Mouse (Mus musculus): ENCODE data around the gene Itpka. TPM values are rescaled to one million over a fixed set of nuclear protein-coding genes. Genes with fewer than 3 reads are reported as not detected.

The Itpka gene
- polyA plus RNA-seq (2014; fragmentation: Illumina TruSeq; extraction: RNeasy Lipid Tissue Mini Kit (QIAGEN cat#74804); ENCODE audit: low read depth, low replicate concordance) = 0.59 TPM

GRCm38 (mm10) chr2:119741581-119742411 is at the start of gene Itpka:
TSS of gene Itpka (plus strand) at chr2:119742337.

DNA sequence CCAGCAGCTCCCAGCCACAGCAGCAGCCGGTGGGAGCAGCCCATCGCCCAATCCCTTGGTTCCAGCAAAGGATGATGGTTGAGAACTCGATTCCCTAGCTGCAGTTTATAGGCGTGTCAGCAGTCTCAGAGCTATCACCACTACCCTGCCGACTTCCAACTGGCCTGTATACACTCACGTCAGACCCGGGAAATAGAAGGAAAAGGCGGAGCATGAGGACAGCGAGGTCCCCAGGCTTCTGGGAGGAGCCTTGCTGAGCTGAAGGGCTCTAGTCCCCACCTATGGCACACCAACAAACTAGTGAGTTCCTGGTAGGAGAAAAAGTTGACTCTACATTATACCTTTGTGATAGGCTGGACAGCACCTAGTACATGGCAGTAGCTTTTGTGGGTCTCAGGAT is 18.1 kb downstream of the Itpka start, which contains the start of gene Ltk:
TSS of gene Ltk (minus strand) at position 181 of the 400 bp plus-strand sequence.

DNA sequence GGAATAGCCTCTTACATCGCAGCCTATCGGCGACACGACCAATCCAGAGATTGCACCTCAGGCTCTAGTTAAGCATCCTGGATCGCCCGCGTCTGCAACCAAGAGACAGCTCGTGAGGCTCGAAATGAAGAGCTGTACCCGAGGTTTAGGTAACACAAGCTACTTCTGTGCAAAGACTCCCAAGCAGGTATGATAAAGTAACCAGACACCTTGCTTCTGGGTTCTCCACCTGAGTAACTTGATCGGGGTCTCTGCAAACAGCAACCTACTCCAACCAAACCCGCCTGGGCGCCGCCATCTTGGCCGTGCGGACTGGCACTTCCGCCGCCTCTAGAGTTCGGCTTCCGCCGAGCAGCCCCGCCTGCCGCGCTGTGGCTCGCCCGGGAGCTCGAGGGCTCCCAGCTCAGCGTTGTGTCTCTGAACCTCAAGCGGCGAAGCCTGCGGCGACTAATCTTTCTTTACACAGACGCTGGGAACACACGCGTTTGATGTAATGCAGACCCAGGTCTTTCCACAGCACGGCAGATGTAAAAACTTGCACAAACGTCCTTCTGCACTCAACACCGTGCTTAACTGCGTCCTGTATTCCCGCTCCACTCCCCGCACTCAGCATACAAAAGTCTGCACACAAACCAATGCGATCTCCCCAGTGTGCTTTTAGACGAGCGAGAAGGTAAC is 45.2 kb downstream of the Itpka start, which contains the start of gene Rpap1:
TSS of gene Rpap1 (minus strand) at position 332 of the 678 bp plus-strand sequence.

DNA sequence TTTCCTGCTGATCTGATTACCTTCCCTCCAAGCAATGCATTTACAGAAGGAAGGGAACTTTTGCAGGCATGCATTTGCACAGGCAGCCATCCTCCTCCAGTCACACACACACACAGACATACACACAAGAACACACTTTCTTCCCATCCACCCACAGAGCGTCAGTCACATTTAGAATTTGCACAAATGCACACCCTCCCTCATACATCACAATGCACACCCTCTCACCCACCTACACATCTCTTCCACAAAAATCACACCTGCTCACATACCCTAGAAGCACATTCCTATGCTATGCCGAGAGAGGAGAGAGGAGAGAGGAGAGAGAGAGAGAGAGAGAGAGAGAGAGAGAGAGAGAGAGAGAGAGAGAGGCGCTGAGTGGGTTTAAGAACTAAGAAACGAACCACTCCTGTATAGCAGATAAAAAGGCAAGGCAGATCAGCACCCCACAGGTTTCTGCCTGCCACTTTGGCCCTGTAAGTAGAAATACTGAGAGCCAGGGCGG is 55.2 kb downstream of the Itpka start, which contains the start of gene Tyro3:
TSS of gene Tyro3 (plus strand) at position 455 of the 505 bp plus-strand sequence.

Other genes starting within 250 kb of the Itpka start
- gene Exd1, start 194.7 kb upstream of the Itpka start, polyA plus RNA-seq (2014; fragmentation: Illumina TruSeq; extraction: RNeasy Lipid Tissue Mini Kit (QIAGEN cat#74804); ENCODE audit: low read depth, low replicate concordance) = 7.4 TPM
- 45.9 TPM for gene Chp1, start 194.6 kb upstream of the Itpka start, polyA plus RNA-seq (2014; fragmentation: Illumina TruSeq; extraction: RNeasy Lipid Tissue Mini Kit (QIAGEN cat#74804); ENCODE audit: low read depth, low replicate concordance)
- 80.6 TPM for gene Nusap1, start 124.0 kb upstream of the Itpka start, polyA plus RNA-seq (2014; fragmentation: Illumina TruSeq; extraction: RNeasy Lipid Tissue Mini Kit (QIAGEN cat#74804); ENCODE audit: low read depth, low replicate concordance)
- gene Oip5, start 123.9 kb upstream of the Itpka start, polyA plus RNA-seq (2014; fragmentation: Illumina TruSeq; extraction: RNeasy Lipid Tissue Mini Kit (QIAGEN cat#74804); ENCODE audit: low read depth, low replicate concordance) = 31.1 TPM
- gene Ndufaf1, start 79.5 kb upstream of the Itpka start, polyA plus RNA-seq (2014; fragmentation: Illumina TruSeq; extraction: RNeasy Lipid Tissue Mini Kit (QIAGEN cat#74804); ENCODE audit: low read depth, low replicate concordance) = 44.5 TPM
- gene Rtf1, start 67.3 kb upstream of the Itpka start, polyA plus RNA-seq (2014; fragmentation: Illumina TruSeq; extraction: RNeasy Lipid Tissue Mini Kit (QIAGEN cat#74804); ENCODE audit: low read depth, low replicate concordance) = 35.8 TPM
- not detected for gene Ltk, start 18.1 kb downstream of the Itpka start, polyA plus RNA-seq (2014; fragmentation: Illumina TruSeq; extraction: RNeasy Lipid Tissue Mini Kit (QIAGEN cat#74804); ENCODE audit: low read depth, low replicate concordance)
- gene Rpap1, start 45.2 kb downstream of the Itpka start, polyA plus RNA-seq (2014; fragmentation: Illumina TruSeq; extraction: RNeasy Lipid Tissue Mini Kit (QIAGEN cat#74804); ENCODE audit: low read depth, low replicate concordance) = 1.7 TPM
- gene Tyro3, start 55.4 kb downstream of the Itpka start, polyA plus RNA-seq (2014; fragmentation: Illumina TruSeq; extraction: RNeasy Lipid Tissue Mini Kit (QIAGEN cat#74804); ENCODE audit: low read depth, low replicate concordance) = 3.6 TPM
- 48.0 TPM for gene Mga, start 154.9 kb downstream of the Itpka start, polyA plus RNA-seq (2014; fragmentation: Illumina TruSeq; extraction: RNeasy Lipid Tissue Mini Kit (QIAGEN cat#74804); ENCODE audit: low read depth, low replicate concordance)
- 16.6 TPM for gene Mapkbp1, start 230.4 kb downstream of the Itpka start, polyA plus RNA-seq (2014; fragmentation: Illumina TruSeq; extraction: RNeasy Lipid Tissue Mini Kit (QIAGEN cat#74804); ENCODE audit: low read depth, low replicate concordance)

All from testis, adult 10 weeks (tissue).